Mouse (Mus musculus): Measurements from ENCODE around the gene Lpcat2.

The Lpcat2 gene

DNA sequence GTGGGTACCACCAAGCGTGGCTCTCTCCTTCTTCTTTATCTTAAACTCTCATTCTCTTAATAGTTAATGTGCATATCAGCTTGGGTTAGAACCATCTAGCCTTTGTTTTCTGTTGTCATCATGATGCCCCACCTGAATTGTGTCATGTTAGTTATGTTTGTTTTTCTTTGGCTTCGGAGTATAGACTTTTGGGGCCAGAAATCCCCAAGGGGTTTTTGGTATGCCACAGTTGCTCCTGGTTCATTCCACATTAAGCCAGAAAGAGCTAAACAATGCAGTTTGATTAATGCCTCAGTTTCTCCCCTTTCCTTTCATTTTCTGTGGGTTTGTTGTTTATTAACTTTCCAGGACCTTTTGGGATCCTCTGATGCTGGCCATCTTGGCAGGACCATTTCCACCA is 53.3 kb downstream of the Lpcat2 start:
- DNase-seq (ENCODE audit: low read depth in 2 of 2, low spot score in 2 of 2) = no peak

DNA sequence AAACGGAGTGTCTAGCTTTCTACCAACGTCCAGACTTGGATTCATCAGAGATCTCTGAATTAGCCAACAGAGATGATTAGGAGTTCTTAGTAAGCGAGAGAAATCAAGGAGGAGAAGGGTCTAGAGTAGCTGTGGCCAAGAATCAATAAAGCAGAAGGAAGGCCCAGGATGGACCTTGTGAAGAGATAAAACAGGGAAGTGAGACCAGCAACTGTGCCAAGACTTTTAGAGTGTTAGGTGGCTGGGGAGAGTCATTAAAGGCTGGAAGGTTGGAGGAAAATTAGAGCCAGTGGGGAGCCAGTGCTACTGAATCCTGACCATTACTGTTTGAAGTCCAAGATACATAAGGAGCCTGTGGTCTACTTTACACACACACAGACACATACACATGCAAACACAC is 56.3 kb downstream of the Lpcat2 start:
- no peak for DNase-seq (ENCODE audit: low read depth in 2 of 2, low spot score in 2 of 2)

DNA sequence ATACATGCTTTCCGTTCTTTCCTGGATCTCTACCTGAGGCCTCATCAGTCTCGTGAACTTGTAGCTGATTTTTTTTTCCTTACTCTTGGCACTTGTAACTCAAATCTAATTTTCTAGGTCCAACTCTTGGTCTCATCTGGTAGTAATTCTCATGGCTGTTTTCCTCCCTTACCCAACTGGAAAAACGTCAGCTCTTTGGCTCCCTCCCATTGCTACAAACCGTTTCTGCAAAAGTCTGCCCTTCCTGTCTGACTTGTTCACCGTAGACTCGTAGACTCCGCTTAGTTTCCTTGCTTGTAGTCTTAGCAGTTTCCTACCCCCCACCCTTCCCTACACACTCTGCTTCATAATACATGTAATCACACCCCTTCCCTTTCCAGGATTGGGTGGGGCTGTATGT is 58.3 kb downstream of the Lpcat2 start:
- no peak for DNase-seq (ENCODE audit: low read depth in 2 of 2, low spot score in 2 of 2)

DNA sequence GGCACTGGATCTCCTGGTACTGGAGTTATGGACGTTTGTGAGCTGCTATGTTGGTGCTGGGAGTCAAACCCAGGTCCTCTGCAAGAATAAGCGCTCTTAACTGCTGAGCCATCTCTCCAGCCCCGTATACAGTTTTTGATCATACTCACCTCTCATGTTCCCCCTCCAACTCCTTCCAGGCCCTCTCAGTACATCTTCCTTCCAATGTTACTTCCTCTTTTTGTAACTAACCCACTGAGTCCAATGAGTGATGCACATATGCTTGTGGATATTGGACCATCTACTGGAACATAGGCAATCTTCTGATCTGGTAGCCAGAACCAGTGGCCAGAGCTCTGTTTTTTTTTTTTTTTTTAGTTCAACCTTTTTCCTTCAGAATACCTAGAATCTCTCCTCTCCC is 60.9 kb downstream of the Lpcat2 start:
- no peak for DNase-seq (ENCODE audit: low read depth in 2 of 2, low spot score in 2 of 2)

DNA sequence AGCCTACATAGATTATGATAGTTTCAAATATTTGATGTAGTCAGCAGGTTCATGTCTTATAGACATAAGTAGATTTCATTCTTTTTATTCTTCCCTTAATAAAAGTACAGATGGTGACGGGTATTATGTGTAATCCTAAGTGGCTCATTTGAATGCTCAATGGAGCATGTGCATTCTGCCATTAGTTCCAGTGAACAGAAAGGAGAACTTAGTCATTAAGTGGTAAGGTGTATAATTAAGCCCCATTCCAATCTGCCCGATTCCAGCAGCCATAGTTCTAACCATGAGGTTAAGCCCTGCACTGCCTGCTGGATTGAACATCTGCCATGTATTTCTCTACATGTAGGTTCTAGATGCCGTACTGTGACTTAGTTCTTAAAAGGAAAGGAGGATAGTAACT is 66.6 kb downstream of the Lpcat2 start:
- no peak for DNase-seq (ENCODE audit: low read depth in 2 of 2, low spot score in 2 of 2)

DNA sequence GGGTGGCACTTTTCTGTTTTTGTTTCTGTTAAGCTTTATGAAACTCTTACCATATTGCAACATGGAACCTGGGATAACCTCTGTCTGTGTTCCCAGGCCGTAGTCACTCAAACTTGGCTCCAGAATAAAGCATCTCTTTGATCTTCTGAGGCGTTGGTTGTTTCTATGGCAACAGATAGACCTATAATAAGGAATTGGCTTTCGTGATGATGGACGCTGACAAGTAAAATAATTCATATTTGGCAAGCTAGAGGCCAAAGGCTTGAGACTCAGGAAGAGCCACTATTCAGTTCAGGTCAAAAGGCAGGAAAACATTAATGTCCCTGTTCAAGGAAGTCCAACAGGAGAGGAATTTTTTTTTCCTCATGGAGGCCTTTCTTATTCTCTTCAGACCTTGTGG is 73.8 kb downstream of the Lpcat2 start:
- DNase-seq (ENCODE audit: low read depth in 2 of 2, low spot score in 2 of 2) = no peak

DNA sequence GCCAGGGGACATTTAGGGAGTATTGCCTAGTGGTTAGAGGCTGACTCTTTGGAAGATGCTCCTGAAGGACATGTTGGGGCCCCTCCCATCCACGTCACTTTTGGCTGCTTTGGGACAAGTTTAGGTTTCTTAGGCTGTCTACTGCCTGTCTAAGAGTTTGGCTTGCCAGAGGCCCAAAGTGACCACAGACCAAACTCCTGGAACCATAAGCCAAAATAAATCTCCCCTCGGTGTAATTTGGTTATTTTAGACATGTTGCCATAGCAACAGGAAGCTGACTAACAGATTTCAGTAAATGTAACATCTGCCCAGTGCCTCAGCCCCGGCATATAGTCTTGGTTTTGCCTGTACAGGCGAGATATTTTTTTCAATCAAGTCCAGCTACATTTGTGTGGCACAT is 82.9 kb downstream of the Lpcat2 start:
- no peak for DNase-seq (ENCODE audit: low read depth in 2 of 2, low spot score in 2 of 2)

DNA sequence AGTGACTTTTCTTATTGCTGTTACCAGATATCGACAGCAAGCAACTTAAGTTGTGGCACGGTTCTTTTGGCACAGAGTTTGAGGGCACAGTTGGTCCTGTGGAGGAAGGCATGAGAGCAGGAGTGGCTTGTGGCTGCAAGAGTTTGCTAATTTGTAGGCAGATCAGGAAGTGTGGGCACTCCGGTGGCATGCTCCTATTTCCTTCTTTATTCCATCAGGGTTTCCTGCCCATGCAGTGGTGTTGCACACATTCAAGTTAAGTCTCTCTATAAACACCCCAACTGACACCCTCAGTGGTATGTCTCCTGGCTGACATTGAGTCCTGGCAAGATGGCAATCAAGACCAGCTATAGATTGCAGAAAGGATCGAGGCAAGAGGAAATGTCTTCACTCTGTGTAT is 93.9 kb downstream of the Lpcat2 start:
- no peak for DNase-seq (ENCODE audit: low read depth in 2 of 2, low spot score in 2 of 2)

DNA sequence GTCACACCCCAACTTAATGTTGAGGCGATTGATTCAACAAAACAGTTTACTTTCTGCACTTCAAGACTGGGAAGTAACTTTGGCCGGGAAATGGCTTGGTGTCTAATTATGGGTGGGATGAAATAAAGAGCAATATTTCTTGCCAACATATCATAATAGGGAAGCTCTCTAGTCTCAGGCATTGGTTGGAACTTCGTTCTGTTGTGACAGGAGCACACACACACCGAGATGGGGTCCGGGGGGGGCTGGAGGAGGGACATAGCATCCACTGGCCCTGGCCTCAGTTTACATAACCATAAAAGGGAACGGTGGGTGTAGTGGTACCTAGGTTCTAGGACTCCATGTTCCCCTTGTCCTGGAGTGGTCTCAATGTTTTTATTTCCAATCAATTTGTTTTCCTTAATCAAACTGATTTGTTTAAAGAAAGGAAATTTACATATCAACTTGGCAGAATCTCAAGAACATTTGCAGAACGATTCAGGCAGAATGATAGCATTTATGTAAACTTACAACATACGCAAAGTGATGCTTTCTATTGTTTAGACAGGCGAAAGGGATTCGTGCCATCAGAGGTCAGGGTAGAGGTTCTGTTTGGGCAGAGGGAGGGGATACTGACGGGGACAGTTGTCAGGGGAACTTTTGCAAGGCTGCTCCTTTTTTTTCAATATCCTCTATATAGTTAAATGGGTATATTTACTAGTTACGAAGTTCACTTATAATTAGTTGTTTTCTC is 95.7 kb downstream of the Lpcat2 start:
- DNase-seq (ENCODE audit: low read depth in 2 of 2, low spot score in 2 of 2) = no peak

DNA sequence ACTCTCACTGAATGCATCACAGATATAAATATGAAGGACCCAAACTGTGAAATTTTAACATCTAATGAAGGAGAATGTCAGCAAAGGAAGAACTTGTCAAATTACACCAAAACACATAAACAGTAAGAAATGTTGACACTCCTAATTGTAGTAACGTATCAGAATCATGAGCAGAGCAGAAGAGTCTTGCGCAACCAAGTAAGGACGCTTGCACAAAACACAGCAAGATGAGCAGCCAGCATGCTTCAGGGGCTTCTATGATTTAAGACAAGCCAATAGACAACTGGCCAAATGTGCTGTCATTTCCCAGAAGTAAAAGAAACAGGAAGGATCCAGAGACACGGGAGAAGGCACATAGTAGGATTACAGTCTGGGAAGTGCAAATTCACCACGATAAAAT is 98.9 kb downstream of the Lpcat2 start:
- DNase-seq (ENCODE audit: low read depth in 2 of 2, low spot score in 2 of 2) = no peak

DNA sequence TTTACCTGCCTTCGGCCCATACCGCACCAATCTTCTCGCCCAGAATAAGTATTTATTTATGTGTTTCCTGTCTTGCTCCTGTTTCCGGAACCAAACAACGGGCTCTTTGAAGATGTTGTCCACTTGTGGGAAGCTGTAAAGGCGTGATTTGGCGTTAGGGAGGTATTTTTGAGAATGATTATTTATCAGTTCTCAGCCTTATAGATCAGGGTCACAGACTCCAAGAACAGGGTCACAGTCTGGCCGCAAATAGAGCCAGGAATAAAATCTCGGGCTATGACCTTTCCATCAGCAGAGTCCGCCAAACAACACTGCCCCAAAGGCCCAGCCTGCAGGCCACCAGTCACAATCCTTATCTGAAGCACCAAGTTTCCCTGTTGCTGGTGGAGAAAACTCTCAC is 104.6 kb downstream of the Lpcat2 start, which contains the start of gene Slc6a2:
Slc6a2 (plus strand) TSS at position 301 of the 400 bp plus-strand sequence.
- DNase-seq (ENCODE audit: low read depth in 2 of 2, low spot score in 2 of 2) = no peak

DNA sequence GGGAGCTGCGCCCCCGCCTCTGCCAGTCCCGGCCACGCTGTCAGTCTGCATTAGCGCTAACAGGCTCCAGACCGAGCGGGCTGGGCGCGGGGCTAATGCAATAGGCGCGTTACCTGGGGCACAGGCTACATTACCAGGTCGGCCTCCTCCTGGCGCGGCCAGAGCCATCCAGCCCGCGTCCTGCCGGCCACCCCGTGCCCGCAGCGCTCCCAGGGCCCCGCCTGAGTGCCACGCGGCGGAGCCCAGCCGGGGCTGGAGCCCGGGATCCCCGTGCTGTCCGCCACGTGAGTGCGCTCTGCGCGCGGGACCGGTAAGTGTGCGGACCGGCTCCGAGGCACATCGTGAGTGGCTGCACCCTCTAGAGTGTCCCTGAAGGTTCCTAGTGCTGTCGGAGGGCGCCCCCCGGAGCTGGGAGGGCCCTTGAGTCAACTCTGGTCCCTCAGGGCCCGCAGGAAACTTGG is 105.3 kb downstream of the Lpcat2 start:
- no peak for DNase-seq (ENCODE audit: low read depth in 2 of 2, low spot score in 2 of 2)

DNA sequence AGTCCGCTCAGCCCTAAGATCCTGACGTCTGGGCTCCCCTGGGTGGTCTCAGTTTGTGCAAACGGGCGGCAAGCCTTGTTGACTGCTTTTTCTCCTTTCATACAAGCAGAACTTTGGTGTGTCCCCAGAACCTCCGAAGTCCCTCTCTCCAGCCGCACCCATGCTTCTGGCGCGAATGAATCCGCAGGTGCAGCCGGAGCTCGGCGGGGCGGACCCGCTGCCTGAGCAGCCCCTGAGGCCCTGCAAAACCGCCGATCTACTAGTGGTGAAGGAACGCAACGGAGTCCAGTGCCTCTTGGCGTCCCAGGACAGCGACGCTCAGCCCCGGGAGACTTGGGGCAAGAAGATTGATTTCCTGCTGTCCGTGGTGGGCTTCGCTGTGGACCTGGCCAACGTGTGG is 105.9 kb downstream of the Lpcat2 start:
- DNase-seq (ENCODE audit: low read depth in 2 of 2, low spot score in 2 of 2) = no peak

DNA sequence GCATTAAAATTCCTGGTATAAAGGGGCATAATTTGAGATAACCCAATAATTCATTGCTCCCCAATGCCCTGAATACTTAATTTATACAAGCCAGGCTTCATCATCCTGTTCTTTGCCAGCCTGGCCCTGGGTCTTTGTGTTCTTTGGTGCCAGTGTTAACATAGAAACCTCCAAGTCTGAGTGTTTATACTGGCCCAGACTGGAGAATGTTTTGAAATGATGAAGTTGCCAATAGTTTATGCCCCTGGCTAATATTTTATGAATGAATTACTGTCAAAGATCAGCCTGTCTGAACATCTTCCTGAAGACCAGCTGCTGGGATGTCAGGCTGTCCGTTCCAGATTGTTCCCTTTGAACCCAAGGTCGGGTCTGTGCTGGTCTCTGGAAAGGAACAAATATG is 109.4 kb downstream of the Lpcat2 start:
- no peak for DNase-seq (ENCODE audit: low read depth in 2 of 2, low spot score in 2 of 2)

All from CD8-positive naive resting alpha-beta T cell, adult 2 months (primary cell).